Mouse (Mus musculus): Measurements from ENCODE around the gene Osbpl3.

DNA sequence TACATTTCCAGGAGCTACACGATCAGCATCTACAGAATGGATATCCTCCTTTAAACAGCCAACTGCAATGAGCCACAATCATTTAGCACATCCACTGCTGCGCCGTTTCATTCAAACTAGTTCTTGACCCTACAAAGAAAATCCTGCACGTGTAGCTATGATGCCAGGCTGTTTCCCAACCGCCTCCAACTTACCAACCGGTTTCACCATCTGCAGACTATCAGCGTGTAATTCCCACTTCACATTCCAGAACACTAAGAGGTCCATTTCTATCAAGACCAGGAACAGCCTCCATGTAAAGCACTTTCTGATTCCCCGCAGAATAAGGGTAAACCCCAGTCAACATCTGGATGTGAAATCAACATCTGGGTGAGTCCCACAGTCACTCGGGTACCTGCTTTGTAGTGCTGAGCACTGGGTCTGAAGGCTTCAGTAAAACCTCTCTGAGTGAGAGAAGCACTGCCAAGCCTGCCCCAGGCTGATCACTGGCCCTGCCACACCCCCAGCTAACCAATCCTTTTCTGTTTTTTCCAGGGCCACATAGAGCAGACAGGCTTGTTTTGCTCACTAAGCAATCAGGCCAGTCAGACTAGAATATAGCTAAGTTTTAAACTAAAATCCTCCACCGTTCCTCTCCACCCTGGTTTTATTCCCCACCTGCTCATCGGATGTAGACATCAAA, 28.8 kb downstream of the Osbpl3 start:
- TF ChIP-seq EP300 (IDR thresholded peaks at IDR 0.05; ENCODE audit: insufficient read depth, low read depth, low read length) (no peak), POLR2A (IDR thresholded peaks at IDR 0.05; ENCODE audit: insufficient read depth, low read length) (no peak)

All from ES-Bruce4 (cell line).